Mouse (Mus musculus) kidney, adult 11 months (tissue): ENCODE data around the gene Pcp2.
"Not testable (repeated sequence)": the region's sequence is repeated elsewhere in the genome, so short reads cannot be mapped to it uniquely, and the experiment has no call there.

ENCODE experiments used
- DNase-seq: peaks from one replicate; pipeline ENCODE4 v3.0.0; 2022

The Pcp2 gene

GRCm38 (mm10) chr8:3621199-3621970, 4.0 kb downstream of the Pcp2 start, which contains the start of the genes Xab2 and Pet100:
Xab2 (minus strand) TSS chr8:3621316.
Pet100 (plus strand) TSS chr8:3621548.
- peak; percentile 100 for DNase-seq

GRCm38 (mm10) chr8:3609816-3610150, 15.6 kb downstream of the Pcp2 start:
- DNase-seq = peak; percentile 91

- DNase-seq = peak; percentile 79
Observed at GRCm38 (mm10) chr8:3609046-3609815, 16.1 kb downstream of the Pcp2 start.

- DNase-seq = no peak
Observed at GRCm38 (mm10) chr8:3607822-3608221, 17.5 kb downstream of the Pcp2 start.

- peak; percentile 33 for DNase-seq
Observed at GRCm38 (mm10) chr8:3606593-3606992, 18.8 kb downstream of the Pcp2 start.

GRCm38 (mm10) chr8:3603439-3603838, 21.9 kb downstream of the Pcp2 start:
- DNase-seq = no peak

GRCm38 (mm10) chr8:3600401-3600800, 24.9 kb downstream of the Pcp2 start:
- DNase-seq = no peak

- no peak for DNase-seq
Observed at GRCm38 (mm10) chr8:3599219-3599618, 26.1 kb downstream of the Pcp2 start.

- DNase-seq = no peak
Observed at GRCm38 (mm10) chr8:3598054-3598453, 27.3 kb downstream of the Pcp2 start.

- no peak for DNase-seq
Observed at GRCm38 (mm10) chr8:3594466-3594865, 30.9 kb downstream of the Pcp2 start.

GRCm38 (mm10) chr8:3593470-3593869, 31.9 kb downstream of the Pcp2 start:
- DNase-seq = peak; percentile 51

- DNase-seq = no peak
Observed at GRCm38 (mm10) chr8:3588258-3588633, 37.1 kb downstream of the Pcp2 start.

GRCm38 (mm10) chr8:3587391-3588257, 37.7 kb downstream of the Pcp2 start:
- peak; percentile 85 for DNase-seq

- DNase-seq = no peak
Observed at GRCm38 (mm10) chr8:3586993-3587390, 38.4 kb downstream of the Pcp2 start, which contains the start of gene Camsap3. Camsap3 (plus strand) TSS chr8:3587293.

- no peak for DNase-seq
Observed at GRCm38 (mm10) chr8:3586452-3586851, 38.9 kb downstream of the Pcp2 start.

- DNase-seq = not testable (repeated sequence)
Observed at GRCm38 (mm10) chr8:3581961-3582360, 43.4 kb downstream of the Pcp2 start.

- no peak for DNase-seq
Observed at GRCm38 (mm10) chr8:3579390-3580364, 45.7 kb downstream of the Pcp2 start.

- DNase-seq = no peak
Observed at GRCm38 (mm10) chr8:3576211-3576960, 49.0 kb downstream of the Pcp2 start.

- no peak for DNase-seq
Observed at GRCm38 (mm10) chr8:3574546-3574945, 50.8 kb downstream of the Pcp2 start.
